Mouse (Mus musculus) lung, adult 2 months (tissue): ENCODE data around the gene Cdcp1.

Source experiments
- CTCF ChIP-seq: fragments of 200-500 bp; IDR thresholded peaks from 2 replicates; pipeline ENCODE4 v1.5.1; 2011; ENCODE audit warnings: mild to moderate bottlenecking, low read length, control low read depth; ENCODE audit not compliant: insufficient read depth
- POLR2A ChIP-seq: fragments of 200-500 bp; IDR thresholded peaks from 2 replicates; pipeline ENCODE4 v1.6.1; 2011; ENCODE audit warnings: low read depth, mild to moderate bottlenecking, control low read depth, low read length, borderline replicate concordance; ENCODE audit errors: extremely low read depth

- TF ChIP-seq CTCF (no peak), POLR2A (no peak)
Measured at GRCm38 (mm10) chr9:123157699-123158098, 58.1 kb downstream of the Cdcp1 start.
